Mouse (Mus musculus) heart, embryonic 11.5 days (tissue): ENCODE data around the gene Lmntd1. TPM values are rescaled to one million over a fixed set of nuclear protein-coding genes. Genes with fewer than 3 reads are reported as not detected.

Source experiments
- ATAC-seq: fragments of 200-750 bp; cut with Nextera tagmentation; replicated peaks from 2 replicates; pipeline ENCODE4 v1.8.0; 2017; ENCODE audit warnings: moderate library complexity; ENCODE audit not compliant: insufficient number of reproducible peaks, low FRiP score, low TSS enrichment
- H3K27ac ChIP-seq: fragments of 300-500 bp; sonication (generic); 2 replicates; pipeline ENCODE4 v1.5.1; 2014; ENCODE audit warnings: mild to moderate bottlenecking, low read depth, low read length
- H3K27me3 ChIP-seq: fragments of 300-500 bp; sonication (generic); 2 replicates; pipeline ENCODE4 v1.6.1; 2014; ENCODE audit warnings: mild to moderate bottlenecking, low read length, mixed read lengths; ENCODE audit not compliant: control insufficient read depth, insufficient read depth
- H3K36me3 ChIP-seq: fragments of 300-500 bp; sonication (generic); 2 replicates; pipeline ENCODE4 v1.6.1; 2014; ENCODE audit warnings: mild to moderate bottlenecking, low read length, moderate library complexity, mixed read lengths; ENCODE audit not compliant: control insufficient read depth, insufficient read depth
- H3K4me1 ChIP-seq: fragments of 300-500 bp; sonication (generic); 2 replicates; pipeline ENCODE4 v1.6.1; 2014; ENCODE audit warnings: low read length; ENCODE audit not compliant: control insufficient read depth, insufficient read depth
- H3K4me2 ChIP-seq: fragments of 300-500 bp; sonication (generic); 2 replicates; pipeline ENCODE4 v1.6.1; 2014; ENCODE audit warnings: mild to moderate bottlenecking, moderate library complexity
- H3K4me3 ChIP-seq: fragments of 300-500 bp; sonication (generic); 2 replicates; pipeline ENCODE4 v1.5.1; 2014; ENCODE audit warnings: low read depth, low read length
- H3K9ac ChIP-seq: fragments of 300-500 bp; sonication (generic); 2 replicates; pipeline ENCODE4 v1.6.1; 2014; ENCODE audit warnings: mild to moderate bottlenecking, low read depth, low read length, moderate library complexity
- H3K9me3 ChIP-seq: fragments of 300-500 bp; sonication (generic); replicated peaks from 2 replicates; pipeline ENCODE4 v1.6.1; 2016; ENCODE audit warnings: low read length; ENCODE audit not compliant: control insufficient read depth
- WGBS: fragments of 180-500 bp; shearing (Covaris S2); extraction: QIAGEN DNeasy Blood & Tissue Kit; methylation state at CpG from one replicate; pipeline ENCODE4 v1.1.7; 2014; ENCODE audit not compliant: insufficient replicate concordance; 5-methylcytosine and 5-hydroxymethylcytosine counted together
- polyA plus RNA-seq: library from polyadenylated mRNA; unstranded; fragments of >200 nt; fragmentation: Nextera tagmentation; extraction: Ambion mirVana; gene quantifications from 2 replicates; pipeline ENCODE4 v1.2.1, GENCODE M21; 2014

The Lmntd1 gene
- polyA plus RNA-seq, 1 experiment from 2014 or later = 4.5 TPM

DNA sequence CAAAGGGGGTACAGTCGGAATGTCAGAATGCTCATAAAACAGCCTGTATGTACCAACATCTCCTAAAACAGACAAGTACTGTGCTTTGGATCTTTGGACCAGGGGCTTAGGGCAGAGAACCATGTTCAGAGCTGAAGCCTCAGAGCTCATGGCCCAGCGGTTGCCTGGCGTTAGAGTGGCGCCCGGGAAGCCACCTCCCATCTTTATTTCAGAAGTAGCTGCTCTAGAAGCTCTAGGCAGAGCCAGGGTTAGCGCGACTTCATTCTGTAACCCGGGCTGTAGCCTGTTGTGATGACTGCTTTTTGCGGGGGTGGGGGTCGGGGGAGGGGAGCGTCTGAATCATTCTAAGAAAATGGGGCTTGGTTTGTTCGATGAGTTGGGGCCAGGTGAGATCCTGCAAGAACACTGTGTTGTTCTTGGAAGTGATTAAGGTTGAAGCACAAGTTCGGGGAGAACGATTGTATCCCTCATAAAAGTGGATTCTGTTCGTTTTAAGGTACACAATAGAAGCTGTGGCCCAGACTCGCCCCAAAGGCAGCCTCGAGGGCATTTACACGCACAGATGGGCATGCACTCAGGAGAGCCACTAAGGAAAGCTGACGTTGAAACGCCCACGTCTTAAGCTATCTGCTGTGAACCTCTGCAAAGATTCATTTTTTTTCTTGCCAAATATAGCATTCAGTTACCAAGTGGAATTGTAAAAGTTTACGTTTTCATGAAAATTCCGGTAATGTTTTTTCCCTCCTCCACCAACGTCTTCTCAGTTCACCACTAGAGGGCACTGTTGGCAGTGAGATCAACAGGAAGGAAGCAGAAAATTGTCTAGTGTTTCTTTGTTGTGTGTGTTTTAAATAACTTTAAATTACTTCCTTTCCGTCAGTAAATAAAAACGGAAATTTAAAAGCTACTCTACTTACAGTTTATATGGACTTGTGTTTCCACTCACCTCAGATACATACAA lies 254.4 kb downstream of the Lmntd1 start:
- Histone ChIP-seq H3K4me1 (no peaks in the 10 kb centered on the region), H3K27me3 (peaks cover 5% of the 10 kb centered on the region; the same call in 1 of the 2 replicates), H3K9me3 (no peaks in the 10 kb centered on the region), H3K27ac (no peak overlapping the region), H3K9ac (no peak overlapping the region), H3K4me3 (no peak overlapping the region), H3K36me3 (no peaks in the 10 kb centered on the region), H3K4me2 (no peak overlapping the region)
- 45% methylated on average over 26 of the region's 26 CpGs for WGBS
- ATAC-seq = no peak

DNA sequence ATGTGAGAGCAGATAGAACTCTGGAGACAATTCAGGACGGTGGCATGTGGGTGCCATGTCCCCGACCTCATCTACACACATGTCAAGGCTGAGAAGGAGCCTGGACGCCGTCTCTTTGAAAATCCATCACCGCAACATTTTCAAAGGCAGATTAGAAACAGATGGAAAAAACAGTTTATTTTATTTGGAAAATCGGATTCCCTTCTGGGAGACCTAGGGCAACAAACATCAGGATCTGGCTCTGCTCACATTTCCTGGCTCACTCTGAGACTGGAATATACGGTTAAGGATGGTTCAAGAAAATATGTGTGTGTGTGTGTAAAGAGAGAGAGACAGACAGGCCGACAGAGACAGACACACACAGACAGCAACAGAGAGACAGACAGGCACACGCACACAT lies 256.1 kb downstream of the Lmntd1 start:
- ATAC-seq = no peak
- WGBS = 63% methylated on average over 9 of the region's 9 CpGs
- H3K4me1 ChIP-seq = no peaks in the 10 kb centered on the region

DNA sequence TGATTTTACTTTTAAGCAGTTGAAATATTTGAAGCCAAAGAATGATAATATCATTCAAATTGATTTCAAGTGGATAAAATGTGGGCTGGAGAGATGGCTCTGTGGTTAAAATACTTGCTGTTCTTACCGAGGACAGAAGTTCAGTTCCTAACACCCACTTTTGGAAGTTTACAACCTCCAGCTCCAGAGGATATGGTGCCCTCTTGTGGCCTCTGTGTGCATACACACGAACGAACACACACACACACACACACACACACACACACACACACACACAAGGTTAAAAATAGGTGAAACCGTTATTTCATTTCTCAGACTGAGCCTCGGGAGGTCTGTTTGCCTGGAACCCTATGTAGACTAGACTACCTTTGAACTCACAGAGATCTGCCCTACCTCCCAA lies 260.3 kb downstream of the Lmntd1 start:
- no peak overlapping the region for H3K4me3 ChIP-seq
- H3K4me2 ChIP-seq = no peak overlapping the region
- ATAC-seq = no peak
- no peak overlapping the region for H3K9ac ChIP-seq
- H3K27ac ChIP-seq = no peak overlapping the region
- H3K9me3 ChIP-seq = no peaks in the 10 kb centered on the region
- no peaks in the 10 kb centered on the region for H3K36me3 ChIP-seq
- H3K27me3 ChIP-seq = no peaks in the 10 kb centered on the region
- 91% methylated on average over 5 of the region's 5 CpGs for WGBS
- no peaks in the 10 kb centered on the region for H3K4me1 ChIP-seq

More for the DNA sequence above, 256.1 kb downstream of the Lmntd1 start:
- Histone ChIP-seq H3K27ac (no peak overlapping the region), H3K4me2 (no peak overlapping the region), H3K9me3 (no peaks in the 10 kb centered on the region), H3K4me3 (no peak overlapping the region), H3K27me3 (peaks cover 5% of the 10 kb centered on the region; the same call in 1 of the 2 replicates), H3K9ac (no peak overlapping the region), H3K36me3 (no peaks in the 10 kb centered on the region)

DNA sequence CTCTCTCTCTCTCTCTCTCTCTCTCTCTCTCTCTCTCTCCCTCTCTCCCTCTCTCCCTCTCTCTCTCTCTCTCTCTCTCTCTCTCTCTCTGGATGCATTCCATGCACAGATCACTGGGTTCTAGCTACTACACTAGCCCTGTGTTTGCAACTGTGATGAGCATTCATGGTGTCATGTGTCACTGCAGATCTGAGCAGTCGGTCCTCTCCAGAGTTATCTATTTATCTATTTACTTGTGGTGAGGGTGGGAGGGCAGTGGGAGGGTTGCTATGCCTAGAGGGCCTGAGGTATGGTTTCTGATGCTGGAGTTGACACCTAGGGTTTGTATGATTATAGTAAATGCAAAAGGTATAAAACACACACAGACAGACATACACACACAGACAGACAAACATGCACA lies 261.4 kb downstream of the Lmntd1 start:
- Histone ChIP-seq H3K9me3 (no peaks in the 10 kb centered on the region), H3K9ac (no peak overlapping the region), H3K27ac (no peak overlapping the region), H3K36me3 (no peaks in the 10 kb centered on the region), H3K4me1 (no peaks in the 10 kb centered on the region), H3K4me3 (no peak overlapping the region), H3K27me3 (no peaks in the 10 kb centered on the region), H3K4me2 (no peak overlapping the region)
- no peak for ATAC-seq
- WGBS = 8% methylated on average over 1 of the region's 1 CpGs

DNA sequence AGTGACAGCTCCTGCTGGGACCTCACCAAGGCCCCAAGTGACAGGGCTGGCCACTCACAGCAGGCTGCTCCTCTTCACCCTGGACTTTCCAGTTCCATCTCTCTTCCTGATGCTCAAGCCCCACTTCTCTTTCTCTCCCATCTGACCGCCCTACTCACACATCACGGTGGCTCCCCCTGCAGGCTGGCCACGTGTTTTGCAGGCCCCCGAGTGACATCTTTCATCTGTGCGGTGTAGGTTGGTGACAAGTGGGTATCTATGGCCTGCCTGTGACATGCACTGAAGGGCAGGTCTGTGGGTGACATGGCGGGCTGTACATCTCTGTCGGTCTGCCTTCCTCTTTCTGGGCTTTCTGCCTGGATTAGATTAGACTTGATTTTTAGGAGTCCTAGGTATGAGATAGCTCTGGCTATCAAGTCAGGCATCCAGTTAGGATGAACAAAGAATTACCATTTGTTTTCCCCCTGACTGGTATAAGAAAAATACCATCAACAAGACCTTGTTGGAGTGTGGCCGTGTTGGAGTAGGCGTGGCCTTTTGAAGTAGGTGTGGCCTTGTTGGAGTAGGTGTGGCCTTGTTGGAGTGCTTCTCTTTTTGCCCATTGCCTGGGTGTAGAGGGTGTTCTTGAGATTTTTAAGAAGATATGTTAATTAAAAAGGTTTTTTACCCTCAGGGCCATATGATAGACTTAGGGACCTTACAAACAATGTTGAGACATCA lies 265.8 kb downstream of the Lmntd1 start:
- Histone ChIP-seq H3K4me3 (no peak overlapping the region), H3K9me3 (no peaks in the 10 kb centered on the region), H3K4me2 (no peak overlapping the region), H3K4me1 (no peaks in the 10 kb centered on the region), H3K9ac (no peak overlapping the region), H3K27me3 (no peaks in the 10 kb centered on the region), H3K27ac (no peak overlapping the region), H3K36me3 (no peaks in the 10 kb centered on the region)
- no peak for ATAC-seq
- WGBS = 59% methylated on average over 9 of the region's 9 CpGs

DNA sequence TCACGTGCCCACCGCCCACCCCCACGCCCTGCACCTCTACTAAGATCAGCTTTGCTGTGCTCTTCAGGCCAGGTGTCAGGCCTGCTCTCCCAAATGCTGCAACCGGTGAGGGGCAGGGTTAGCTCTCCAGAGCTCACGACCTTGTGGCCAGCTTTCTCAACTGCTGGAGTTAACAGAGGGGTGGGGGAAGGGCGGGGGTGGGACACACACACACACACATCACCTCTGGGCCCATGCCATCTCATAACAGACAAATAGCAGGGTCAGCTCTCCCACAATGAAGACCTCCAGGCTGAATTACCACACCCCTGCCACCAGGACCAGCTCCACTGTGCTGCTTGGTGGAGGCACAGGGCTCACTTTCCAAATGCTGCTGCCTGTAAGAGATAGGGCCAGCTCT lies 266.5 kb downstream of the Lmntd1 start:
- 54% methylated on average over 6 of the region's 6 CpGs for WGBS
- Histone ChIP-seq H3K27me3 (no peaks in the 10 kb centered on the region), H3K4me1 (no peaks in the 10 kb centered on the region), H3K9ac (no peak overlapping the region), H3K9me3 (no peaks in the 10 kb centered on the region), H3K27ac (no peak overlapping the region), H3K4me3 (no peak overlapping the region), H3K4me2 (no peak overlapping the region), H3K36me3 (no peaks in the 10 kb centered on the region)
- ATAC-seq = no peak

DNA sequence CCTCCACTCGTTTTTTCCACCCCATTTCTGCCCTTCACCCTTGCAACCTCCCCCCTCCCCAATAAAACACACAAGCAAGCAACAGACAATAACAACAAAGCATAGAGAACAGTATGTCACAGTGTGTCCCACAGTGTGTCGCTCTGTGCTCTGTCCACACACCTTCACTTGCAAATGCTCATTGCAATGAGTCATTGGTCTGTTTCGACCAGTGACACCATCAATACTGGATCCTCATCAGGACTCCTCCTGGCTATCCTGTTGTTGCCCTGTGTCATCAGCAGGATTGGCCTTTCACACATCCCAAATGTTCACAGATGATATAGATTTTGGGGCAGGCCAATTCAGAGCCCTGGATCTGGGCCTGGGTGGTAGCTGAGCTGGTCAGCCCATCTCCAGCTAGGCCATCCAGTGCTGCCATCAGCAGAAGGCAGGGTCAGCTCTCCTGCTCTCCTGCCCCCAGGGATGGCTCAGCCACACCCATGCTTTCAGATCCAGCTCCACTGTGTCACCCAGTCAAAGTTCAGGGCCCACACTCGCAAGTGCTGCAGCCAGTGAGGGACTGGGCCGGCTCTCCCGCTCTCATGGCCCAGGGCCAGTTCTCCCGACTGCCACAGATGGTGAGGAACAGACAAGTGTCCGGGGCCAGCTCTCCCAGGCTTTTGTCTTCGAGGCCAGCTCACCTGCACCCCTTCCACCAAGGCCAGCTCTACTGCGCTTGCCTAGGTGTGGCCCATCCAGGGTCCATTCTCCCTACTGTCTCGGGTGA lies 267.1 kb downstream of the Lmntd1 start:
- no peak overlapping the region for H3K4me3 ChIP-seq
- H3K9ac ChIP-seq = no peak overlapping the region
- no peak for ATAC-seq
- H3K4me2 ChIP-seq = no peak overlapping the region
- no peaks in the 10 kb centered on the region for H3K9me3 ChIP-seq
- H3K27me3 ChIP-seq = no peaks in the 10 kb centered on the region
- no peaks in the 10 kb centered on the region for H3K36me3 ChIP-seq
- no peak overlapping the region for H3K27ac ChIP-seq
- WGBS = 70% methylated on average over 11 of the region's 11 CpGs
- H3K4me1 ChIP-seq = no peaks in the 10 kb centered on the region

DNA sequence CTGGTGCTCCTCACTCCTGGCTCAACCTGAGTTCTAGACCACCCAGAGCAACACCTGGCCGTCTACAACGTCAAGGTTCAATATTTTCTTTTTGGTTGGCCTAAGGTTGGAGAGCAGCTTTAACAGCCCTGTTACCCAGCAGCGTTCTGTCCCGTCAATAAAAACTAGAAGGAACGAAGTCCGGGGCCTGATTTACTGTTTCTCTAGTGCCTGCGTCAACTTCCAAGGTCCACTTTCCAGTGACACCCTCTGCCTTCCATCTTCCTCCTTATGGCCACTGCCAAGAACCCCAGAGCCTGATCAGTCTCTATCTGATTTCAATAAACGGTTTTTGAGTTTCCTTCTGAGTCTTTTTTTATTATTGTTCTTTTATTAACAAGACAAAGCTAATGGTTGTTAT lies 267.8 kb downstream of the Lmntd1 start:
- no peak for ATAC-seq
- H3K4me1 ChIP-seq = no peaks in the 10 kb centered on the region
- H3K27me3 ChIP-seq = no peaks in the 10 kb centered on the region
- no peaks in the 10 kb centered on the region for H3K9me3 ChIP-seq
- H3K36me3 ChIP-seq = no peaks in the 10 kb centered on the region
- H3K9ac ChIP-seq = no peak overlapping the region
- H3K4me2 ChIP-seq = no peak overlapping the region
- H3K4me3 ChIP-seq = no peak overlapping the region
- 79% methylated on average over 8 of the region's 8 CpGs for WGBS
- no peak overlapping the region for H3K27ac ChIP-seq
